Mouse (Mus musculus) left cerebral cortex, postnatal 10 days (tissue): ENCODE results near the gene Vwc2l. TPM values are rescaled to one million over a fixed set of nuclear protein-coding genes. Genes with fewer than 3 reads are reported as not detected.

Experiments
- DNase-seq, 2 experiments: peaks; one replicate each; pipeline ENCODE4 v3.0.0; 2021 to 2022; ENCODE audit warnings: low spot score in 2 of 2, mixed read lengths in 1 of 2; ENCODE audit errors: extremely low spot score in 1 of 2
- intact Hi-C: fragments of 180-260 bp; cut with DNase I; formaldehyde crosslinking; loops from one replicate; pipeline ENCODE4 v1.15.1; 2025
- total RNA-seq, 2 experiments: library from RNA; stranded (reverse); gene quantifications; 2 replicates each; pipeline ENCODE4 v1.2.3; 2021

The Vwc2l gene
- total RNA-seq, 2 experiments from 2014 or later = 18.0 to 22.0 TPM

GRCm38 (mm10) chr1:70884156-70884555 lies 158.6 kb downstream of the Vwc2l start:
- intact Hi-C loops = no loop called here
- DNase-seq = no peak

GRCm38 (mm10) chr1:70902311-70902710 lies 176.8 kb downstream of the Vwc2l start:
- no peak for DNase-seq
- intact Hi-C loops = no loop called here

- intact Hi-C loops = no loop called here
- DNase-seq = no peak
Observed at GRCm38 (mm10) chr1:70907366-70907765, 181.9 kb downstream of the Vwc2l start.

GRCm38 (mm10) chr1:70911235-70911634 lies 185.7 kb downstream of the Vwc2l start:
- intact Hi-C loops = no loop called here
- DNase-seq = no peak

- DNase-seq = no peak
- intact Hi-C loops = no loop called here
Observed at GRCm38 (mm10) chr1:70913071-70913470, 187.6 kb downstream of the Vwc2l start.

GRCm38 (mm10) chr1:70918173-70919036 lies 192.9 kb downstream of the Vwc2l start:
- DNase-seq = no peak
- intact Hi-C loops = no loop called here

GRCm38 (mm10) chr1:70933016-70933415 lies 207.5 kb downstream of the Vwc2l start:
- intact Hi-C loops = no loop called here
- no peak for DNase-seq
